Mouse (Mus musculus) skeletal muscle tissue, adult 2 months (tissue): ENCODE data around the gene Tanc2.

Experiments
- DNase-seq: peaks from one replicate; pipeline ENCODE4 v3.0.0-alpha.2; 2012; ENCODE audit warnings: low read depth, low spot score

Gene Tanc2

DNA sequence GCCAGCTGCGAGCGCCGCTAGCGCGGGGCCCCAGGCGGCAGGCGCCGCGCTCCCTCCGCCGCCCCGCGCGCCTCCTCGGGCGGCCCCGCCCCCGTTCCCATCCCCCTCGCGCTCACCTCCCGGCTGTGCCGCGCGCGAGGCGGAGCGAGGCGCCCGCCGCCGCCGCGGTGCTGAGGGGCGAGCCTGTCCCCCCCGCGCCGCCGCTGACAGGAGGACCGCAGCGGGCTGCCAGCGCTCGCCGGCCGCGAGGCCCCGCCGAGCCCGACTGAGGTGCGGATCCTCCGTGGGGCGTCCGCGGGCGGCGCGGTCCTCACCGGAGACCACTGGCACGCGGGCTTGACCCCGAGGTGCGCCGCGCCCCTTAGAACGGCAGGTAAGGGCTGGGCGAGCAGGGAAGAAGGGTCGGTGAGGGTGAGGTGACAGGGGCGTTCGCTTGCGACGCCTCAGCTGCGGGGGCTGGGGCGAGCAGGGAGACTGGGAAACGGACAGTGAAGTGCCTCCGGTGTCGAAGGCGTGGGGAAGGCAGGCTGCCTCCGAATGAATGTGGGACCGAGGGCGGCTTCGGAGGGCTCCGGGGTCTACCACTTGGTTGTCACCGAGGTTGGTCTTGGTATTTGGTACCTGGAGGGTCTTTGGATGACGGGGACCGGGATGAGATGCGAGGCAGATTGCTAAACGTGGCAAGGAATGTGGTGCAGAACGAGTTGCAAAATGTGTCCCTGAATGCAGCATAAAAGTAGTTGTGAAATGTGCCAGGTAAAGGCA lies at the start of gene Tanc2:
Gene Tanc2, plus strand, starts transcription at position 110 of the 765 bp plus-strand sequence.
- DNase-seq, result peak; percentile 9

DNA sequence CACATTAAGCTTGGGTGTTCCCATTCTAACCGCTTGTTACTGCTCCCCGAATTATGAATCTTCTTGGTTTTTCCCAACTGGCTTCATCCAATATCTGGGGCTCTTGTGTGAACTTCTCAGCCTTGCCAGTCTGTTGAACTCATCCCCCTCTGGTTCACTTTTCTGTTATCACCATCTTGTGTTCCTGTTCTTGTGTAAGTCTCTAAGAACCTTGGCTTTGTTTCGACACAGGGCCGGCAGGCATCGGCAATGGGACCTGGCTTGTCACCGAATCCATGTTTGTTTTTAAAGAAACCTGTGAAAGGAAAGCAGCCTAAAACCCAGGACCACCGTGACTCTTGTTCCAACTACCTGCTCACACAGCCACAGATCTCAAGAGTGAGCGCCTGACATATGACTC lies 49.0 kb upstream of the Tanc2 start:
- DNase-seq, result no peak

DNA sequence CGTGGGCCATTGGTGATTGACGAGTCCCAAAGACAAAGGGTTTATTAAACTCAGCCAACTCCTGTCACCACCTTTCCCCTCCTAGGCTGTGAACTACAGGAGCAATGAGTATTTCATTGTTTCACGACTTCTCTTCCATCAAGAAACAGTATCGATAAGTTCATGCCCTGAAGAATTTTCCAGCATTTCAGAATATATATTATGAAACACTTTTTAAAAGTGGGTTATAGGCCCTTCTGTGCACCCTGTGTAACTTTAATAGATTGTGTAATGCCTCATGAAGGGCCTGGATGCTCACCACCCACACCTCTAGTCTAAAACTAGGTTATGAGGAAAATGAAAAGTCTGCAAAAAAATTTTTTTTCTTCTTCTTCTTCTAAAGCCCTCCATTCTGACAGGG lies 48.4 kb upstream of the Tanc2 start:
- no peak for DNase-seq

DNA sequence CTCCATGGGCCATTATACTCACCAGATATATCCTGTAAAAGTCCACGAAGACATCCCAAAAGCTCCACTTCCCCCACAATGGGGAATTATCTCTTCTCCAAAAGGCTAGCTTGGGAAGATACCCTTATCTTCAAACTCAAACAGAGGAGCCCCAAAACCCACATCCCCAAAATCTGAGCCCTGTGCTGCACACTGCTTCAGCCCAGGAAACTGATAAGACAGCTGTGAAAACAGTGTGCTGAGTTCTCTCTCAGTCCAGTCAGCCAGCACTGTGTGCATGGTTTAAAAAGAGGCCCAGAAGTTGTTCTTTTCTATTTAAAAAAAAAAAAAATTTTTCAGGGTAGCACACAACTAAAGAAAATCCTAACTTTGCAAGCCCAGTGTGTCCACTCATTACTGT lies 47.7 kb upstream of the Tanc2 start:
- DNase-seq, result no peak

DNA sequence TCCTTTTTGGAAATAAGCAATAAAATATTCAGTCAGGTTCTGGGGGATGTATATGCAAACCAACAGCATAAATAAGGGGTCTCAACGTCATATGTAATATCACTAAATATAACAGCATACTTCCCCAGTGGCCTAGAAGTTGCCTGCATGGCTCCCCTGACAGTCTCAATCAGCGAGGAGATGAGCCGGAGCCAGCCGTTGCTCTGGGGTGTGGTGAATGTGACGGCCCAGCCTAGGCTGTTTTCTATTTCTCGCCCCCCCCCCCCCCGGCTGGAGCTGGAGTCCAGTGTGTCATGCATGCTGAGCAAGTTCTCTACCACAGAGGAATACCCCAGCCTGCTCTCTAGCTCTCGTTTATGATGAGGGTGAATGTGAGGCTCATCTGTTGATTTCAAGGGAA lies 44.0 kb upstream of the Tanc2 start:
- no peak for DNase-seq

DNA sequence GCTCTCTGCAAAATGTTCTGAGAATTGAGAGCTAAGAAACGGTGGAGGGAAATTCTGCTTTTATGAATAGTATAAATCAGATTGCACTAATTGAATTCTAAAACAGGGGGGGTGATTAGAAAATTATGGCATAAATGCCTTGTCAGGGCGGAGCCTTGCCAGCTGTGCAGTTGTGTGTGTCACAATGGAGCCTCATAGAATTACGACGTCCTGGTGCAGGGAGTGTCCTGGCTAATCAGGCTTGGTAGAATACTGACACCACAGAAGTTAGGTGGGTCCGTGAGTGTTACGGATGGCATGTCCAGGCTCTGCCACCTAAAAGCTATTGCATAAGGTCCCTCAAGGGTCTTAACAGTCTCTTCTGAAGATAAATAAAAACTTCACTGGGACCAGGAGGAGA lies 43.4 kb upstream of the Tanc2 start:
- DNase-seq, result no peak

DNA sequence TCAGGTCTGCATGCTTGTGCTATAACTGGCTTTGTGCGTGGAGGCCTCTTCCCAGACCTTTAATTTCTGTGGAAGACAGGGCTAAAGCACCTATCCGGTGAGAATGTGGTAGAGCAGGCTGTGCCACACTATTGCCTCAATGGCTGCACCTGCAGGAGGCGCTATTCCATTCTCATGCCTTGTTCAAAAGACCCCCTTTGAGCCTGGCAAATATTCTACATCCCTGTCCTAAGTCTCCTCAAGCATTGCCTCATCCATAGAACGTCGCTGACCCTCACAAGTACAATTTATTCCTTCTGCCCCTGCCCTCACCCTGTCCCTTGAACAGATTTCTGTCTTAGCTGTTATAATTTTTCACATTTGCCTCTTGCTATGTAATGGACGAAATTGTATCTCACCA lies 41.4 kb upstream of the Tanc2 start:
- DNase-seq, result no peak

DNA sequence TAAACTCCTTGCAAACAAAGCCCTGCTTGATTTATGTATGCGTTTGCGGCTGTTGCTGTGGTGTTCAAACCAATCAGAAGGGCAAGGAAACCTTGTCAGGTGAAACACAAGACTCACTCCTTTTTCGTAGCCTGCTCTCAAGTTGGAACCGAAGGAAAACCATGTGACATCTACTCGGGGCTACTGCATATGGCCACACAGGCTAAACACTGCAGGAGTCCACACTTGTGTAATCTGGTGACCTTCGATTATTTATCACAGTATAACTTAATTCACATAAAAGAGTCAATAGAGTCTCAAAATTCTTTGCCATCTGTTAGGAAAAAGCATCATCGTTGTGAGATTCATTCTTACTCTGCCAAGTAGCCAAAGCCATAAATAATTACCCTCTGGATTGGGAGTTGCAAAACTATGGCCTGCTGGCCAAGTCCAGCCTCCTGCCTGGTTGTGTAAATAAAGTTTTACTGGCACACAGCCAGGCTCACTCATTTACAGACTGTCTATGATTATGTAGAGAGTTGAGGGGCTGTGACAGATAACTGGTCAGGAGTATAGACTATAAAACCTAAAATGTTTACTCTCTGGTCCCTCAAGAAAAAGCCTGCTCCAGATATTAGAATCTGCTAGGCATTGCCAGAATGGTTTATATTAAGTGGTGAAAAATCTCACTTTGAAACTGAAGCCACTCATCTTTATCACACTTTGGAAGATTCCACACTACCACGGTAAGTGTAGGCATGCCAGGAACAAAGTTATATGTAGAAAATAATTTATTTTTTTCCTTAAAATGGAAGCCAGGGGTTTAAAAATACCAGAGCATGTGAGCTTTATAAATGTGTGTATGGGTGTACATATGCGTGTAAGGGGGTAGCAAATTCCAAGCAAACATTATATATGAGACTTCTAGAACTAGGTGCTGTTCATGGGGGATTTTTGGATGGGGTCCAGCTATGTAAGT lies 40.3 kb upstream of the Tanc2 start:
- peak; percentile 22 for DNase-seq

DNA sequence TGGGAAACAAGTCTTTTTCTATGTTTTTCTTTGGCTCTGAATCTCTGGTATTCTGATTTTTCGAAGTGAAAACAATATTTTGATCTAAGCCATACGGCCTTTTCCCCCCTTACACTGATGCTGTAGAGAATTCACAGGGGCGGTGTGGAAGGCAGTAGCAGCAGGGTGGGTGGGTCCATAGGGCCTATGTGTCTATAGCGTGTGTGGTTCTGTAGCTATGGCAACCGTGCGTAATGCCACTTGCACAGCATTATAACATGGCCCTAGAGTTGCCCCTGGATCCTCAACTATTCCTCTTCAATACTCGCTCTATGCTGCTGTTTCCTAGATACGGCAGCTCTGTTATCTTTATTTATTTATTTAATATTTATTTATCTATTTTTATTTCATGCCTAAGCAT lies 32.5 kb upstream of the Tanc2 start:
- no peak for DNase-seq

DNA sequence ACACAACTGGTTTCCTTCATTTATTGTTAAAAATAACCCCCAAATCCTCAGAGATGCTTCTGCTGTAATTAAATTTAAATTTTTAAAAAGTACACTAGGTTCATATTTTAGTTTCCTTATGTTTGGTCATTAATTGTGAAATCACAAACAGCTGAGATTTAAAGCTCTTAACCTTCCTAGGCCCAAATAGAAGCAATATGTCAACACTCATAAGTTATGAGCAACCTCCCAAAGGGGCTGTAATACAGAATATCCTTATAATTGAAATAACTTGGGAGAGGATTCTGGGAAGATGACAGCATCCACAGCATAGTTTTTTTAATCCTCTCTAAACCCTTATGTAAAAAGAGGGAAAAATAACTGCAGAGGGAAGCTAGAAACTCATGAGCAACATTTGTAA lies 31.7 kb upstream of the Tanc2 start:
- no peak for DNase-seq

DNA sequence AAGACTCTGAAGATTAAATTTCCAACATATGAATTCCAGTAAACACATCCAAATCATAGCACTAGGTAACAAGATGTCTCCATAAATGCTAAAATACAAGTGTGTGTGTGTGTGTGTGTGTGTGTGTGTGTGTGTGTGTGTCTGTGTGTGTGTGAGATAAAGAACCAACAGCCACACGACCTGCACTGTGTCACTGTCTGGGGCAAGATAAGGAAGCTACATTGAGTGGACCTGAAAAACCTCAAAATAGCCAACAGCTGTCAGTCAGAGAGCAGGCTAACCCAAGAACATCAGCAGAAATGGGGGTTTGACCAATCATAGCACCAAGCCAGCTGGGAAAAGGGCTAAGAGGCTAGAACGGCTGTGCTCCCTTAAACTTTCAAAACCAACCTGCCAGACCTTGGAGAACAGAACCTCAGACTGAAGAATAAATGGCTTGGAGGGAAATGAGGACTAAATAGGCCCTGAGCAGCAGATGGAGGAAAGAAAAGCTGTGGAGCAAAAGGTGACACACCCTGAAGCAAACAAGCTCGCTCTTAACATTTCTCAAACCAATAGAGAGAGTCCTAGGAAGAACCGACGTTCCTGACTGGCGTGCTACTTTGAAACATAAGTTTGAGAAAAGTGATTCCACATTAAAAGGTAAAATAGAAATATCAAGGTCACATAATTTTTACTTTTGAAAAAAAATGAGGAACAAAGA lies 30.8 kb upstream of the Tanc2 start:
- DNase-seq, result no peak

DNA sequence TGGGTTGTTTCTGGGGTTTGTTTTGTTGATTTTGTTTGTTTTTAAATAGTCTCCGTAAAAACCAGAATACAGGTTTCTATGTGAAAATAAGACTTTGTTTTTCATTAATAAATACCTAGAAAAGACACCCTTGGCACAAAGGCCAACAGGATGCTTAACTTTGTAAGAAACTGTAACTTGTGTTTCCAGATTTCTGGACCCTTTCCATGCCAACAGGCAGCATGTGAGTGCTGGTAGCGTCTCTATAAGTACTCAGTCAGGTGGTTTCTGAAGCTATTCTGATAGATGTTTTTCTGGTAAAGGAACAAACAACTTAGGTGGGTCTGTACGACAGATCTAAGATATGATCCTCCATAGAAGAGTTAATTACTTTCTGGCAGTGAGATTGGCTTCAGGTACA lies 26.2 kb upstream of the Tanc2 start:
- DNase-seq, result no peak

DNA sequence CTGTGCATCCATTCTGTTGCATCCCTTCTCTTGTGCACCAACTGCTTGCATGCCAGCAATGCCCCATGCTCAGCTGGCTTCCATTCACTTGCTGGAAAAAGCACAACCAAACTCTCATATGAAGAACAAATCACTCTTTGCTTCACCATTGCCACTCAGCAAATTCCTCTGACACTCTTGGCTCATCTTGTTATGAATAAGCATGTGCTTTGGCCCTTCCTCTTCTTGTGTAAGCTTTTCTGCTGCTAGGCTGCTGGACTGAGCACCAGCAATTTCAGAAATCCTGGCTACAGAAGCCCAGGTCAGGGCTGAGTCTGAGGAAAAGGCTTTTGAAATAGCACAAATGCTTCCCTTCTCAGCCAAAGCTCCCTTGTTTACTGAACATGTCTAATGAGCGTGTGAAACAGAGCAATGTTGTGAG lies 22.6 kb upstream of the Tanc2 start:
- DNase-seq, result peak; percentile 48

DNA sequence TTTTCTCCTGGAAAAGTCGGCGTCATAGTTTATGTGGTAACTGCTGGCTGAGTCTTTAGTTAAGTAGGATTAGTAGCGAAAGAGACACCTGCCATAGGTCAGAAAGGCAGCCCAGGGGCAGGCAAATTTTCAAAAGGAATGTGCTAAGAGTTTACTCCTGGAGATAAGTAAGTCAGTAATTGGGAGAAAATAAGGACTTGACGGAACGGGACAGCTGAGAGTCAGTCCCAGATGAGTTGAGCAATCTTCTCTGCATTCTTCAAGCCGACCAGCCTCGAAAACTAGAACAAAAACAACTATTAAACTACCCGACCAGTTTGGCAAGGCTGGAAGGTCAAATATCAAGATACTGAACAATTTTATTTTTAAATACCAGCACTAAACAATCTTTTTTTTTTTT lies 17.8 kb upstream of the Tanc2 start:
- DNase-seq, result peak; percentile 21

DNA sequence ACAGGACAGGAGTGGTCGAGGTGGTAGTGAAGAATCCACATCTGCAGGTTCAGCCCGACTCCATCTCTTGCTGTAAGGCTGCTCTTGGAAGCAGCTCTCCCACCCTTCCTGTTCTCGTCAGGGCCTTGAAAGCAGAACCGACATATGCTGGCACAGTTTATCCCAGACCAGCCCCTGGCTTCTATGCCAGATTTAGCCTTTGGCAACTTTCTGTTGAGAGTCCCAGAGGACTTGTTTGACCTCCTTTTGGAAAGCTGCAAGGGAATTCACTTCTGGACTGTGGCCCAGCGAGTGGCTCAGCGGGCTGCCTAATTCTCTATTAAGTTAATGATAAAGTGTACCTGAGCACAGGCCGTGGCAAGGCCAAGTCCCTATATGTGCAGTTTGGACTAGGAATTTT lies 15.5 kb upstream of the Tanc2 start:
- peak; percentile 77 for DNase-seq

DNA sequence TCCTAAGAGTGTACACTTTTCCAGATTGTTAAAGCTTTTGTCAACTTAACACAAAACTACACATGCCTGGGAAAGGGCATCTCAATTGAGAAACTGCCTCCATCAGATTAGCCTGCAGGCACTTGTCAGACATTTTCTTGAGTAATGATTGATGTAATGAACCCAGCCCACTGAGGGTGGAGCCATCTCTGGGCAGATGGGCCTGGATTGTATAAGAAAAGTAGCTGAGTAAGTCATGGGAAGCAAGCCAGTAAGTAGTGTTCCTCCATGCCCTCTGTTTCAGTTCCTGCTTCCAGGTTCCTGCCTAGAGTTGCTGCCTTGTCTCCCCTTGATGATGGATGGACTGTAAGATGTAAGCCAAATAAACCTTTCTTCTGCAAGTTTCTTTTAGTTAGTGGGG lies 12.6 kb upstream of the Tanc2 start:
- DNase-seq, result no peak

DNA sequence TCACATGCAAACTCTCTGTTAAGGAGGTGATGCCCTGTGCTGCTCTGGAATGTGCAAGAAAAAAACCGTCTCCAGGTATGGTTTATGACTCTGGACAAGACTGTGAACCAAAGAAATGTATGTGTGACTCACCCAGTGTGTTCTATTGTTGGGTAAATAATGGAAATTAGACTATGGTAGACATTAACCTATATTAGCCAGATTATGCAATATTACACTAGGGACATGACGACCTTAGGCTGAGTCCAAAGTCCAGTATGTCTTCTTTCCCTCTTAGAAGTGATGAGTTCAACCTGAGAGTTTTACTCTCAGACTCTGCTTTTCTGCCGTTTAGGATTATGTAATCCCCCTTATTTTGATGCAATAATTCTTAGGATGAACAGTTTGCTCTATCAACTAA lies 7.8 kb upstream of the Tanc2 start:
- DNase-seq, result no peak

DNA sequence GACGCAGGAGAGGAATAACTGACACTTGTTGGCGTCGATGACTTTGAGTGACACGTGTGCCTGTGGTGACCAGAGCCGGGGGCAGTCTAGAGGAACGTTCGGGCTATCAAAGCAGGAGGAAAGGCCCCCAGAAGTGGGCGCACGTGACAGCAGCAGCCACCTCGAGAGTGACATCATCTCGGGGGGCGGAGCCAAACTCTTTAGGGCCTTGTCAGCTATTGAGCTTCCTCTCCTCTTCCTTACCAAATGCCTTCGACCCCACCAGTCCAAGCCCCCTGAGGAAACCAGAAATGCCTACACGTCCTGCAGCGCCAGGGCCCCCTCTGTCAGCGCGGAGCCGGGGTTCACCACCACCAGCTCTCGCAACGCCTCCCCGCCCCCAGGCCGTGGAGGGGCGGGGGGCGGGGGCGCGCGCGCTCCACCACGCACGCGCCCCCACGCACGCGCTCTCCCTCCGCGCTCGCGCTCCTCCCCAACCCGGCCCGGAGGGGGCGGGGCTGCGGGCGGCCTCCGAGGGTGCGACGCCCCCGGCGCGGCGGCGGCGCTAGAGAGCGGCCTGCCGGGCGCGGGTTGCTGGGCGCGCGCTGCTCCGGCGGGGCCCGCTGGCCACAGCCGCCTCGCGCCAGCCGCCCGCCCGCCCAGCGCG lies 432 bp upstream of the Tanc2 start:
- peak; percentile 75 for DNase-seq

DNA sequence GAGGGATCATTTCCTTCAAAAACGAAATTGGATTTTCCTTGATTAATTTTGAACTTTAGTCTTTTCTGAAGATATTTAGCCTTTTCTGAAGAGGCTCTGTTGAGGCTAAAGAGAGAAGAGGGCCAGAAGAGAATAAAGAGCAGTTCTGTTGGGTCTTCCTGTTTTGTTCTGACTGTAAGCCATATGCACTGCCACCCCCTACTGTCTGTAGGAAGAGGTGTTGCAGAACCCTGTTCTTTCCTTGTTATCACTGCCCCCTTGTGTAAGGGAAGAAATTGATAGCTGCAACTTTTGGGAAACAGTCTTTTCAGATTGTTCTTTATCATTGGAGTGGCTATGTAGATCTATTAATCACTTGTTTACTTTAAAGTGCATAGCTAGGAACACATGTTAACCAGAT lies 2.1 kb downstream of the Tanc2 start:
- peak; percentile 56 for DNase-seq

DNA sequence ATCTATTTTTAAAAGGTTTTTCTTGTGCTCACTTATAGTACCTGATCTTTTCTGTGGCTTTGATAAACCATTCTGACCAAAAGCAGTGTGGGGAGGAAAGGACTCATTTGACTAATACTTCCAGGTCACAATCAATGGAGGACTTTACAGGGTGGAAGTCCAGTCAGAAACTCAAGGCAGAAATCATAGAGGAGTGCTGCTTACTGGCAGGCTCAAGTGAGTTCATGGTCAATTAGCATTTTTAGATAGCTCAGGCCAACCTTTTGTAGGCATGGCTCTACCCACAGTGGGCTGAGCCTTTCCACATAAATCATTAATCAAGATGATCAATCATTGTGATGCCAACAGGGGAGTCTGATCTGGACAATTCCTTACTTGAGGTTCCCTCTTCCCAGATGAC lies 12.4 kb downstream of the Tanc2 start:
- DNase-seq, result no peak

DNA sequence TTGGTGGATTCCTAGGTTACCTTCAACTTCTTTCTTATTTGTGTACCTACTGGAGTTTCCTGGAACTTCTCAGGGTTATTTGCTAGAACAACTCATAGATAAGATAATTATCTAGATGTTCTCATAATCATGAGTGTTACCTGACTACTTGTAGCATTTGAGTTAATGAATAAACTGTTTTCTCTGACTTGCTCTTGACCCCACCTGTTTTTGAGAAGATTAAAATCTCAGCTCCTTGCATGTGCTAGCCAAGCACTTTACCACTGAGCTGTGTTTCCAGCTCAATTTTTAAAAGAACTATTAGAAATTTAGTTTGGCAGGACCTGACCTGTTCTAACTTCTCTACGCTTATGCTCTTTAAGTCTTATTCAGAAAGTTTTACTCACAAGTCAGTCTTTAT lies 36.4 kb downstream of the Tanc2 start:
- no peak for DNase-seq

DNA sequence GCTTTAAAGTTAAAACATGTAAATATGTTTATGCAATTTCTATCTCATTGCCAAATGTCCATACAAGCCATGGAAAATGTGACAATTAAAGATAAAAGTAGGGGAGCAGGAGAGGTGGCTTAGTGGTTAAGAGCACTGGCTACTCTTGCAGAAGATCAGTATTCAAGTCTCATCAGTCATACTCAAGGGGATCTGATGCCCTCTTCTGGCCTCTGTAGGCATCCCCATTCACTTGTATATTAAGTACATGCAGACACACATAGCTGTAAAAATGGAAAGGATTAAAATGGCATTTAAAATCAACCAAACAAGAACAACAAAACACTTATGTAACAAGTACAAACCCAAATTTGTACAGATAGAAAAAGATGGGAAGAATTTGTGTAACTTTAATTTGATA lies 54.2 kb downstream of the Tanc2 start:
- no peak for DNase-seq
